Mouse (Mus musculus): Measurements from ENCODE around the gene Gm49711.

GRCm38 (mm10) chr16:92076797-92077196 lies 18.7 kb downstream of the Gm49711 start:
- TF ChIP-seq CTCF (IDR thresholded peaks at IDR 0.05; ENCODE audit: extremely low read depth, insufficient read depth, insufficient read length, insufficient replicate concordance): no peak
- TF ChIP-seq POLR2A (IDR thresholded peaks at IDR 0.05; ENCODE audit: low read depth, low read length): no peak

Data from spleen, adult 2 months (tissue).